Mouse (Mus musculus): Measurements from ENCODE around the gene Scfd2.

DNA sequence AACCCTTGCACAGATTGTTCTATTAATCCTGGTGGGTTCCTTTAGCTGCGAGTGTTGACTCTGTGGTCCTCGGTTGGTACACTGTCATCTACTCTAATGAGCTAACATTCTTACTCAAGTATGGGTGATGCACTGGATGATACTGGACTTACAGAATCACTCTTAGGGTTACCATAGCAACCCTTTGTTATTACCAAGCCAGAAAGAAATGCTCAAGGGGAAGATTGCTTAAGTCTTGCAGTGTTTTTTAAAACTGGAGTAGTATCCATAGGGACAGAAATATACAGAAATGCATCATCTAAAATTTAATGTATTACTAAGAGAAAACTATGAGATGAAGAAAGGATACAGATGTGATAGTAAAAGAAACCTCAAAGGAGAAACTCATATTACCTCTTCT is 139.8 kb downstream of the Scfd2 start:
- TF ChIP-seq POLR2A (IDR thresholded peaks at IDR 0.05; ENCODE audit: extremely low read depth, insufficient read depth, low read length): no peak
- no peak for TF ChIP-seq CTCF (IDR thresholded peaks at IDR 0.05; ENCODE audit: low read depth, low read length)

All from liver, adult 2 months (tissue).